Mouse (Mus musculus) hindbrain, embryonic 12.5 days (tissue): ENCODE data around the gene Map3k9. TPM values are rescaled to one million over a fixed set of nuclear protein-coding genes. Genes with fewer than 3 reads are reported as not detected.

Experiments used
- ATAC-seq: fragments of 200-750 bp; cut with Nextera tagmentation; 2 replicates; pipeline ENCODE4 v1.8.0; 2017; ENCODE audit warnings: moderate TSS enrichment; ENCODE audit not compliant: low FRiP score
- H3K27ac ChIP-seq: fragments of 300-500 bp; sonication (generic); 2 replicates; pipeline ENCODE4 v1.5.1; 2016; ENCODE audit warnings: mild to moderate bottlenecking
- H3K27me3 ChIP-seq: fragments of 300-500 bp; sonication (generic); 2 replicates; pipeline ENCODE4 v1.6.1; 2016; ENCODE audit warnings: mild to moderate bottlenecking
- H3K36me3 ChIP-seq: fragments of 300-500 bp; sonication (generic); 2 replicates; pipeline ENCODE4 v1.6.1; 2016; ENCODE audit warnings: mild to moderate bottlenecking
- H3K4me1 ChIP-seq: fragments of 300-500 bp; sonication (generic); 2 replicates; pipeline ENCODE4 v1.6.1; 2016
- H3K4me2 ChIP-seq: fragments of 300-500 bp; sonication (generic); replicated peaks from 2 replicates; pipeline ENCODE4 v1.6.1; 2016; ENCODE audit warnings: mild to moderate bottlenecking
- H3K4me3 ChIP-seq: fragments of 300-500 bp; sonication (generic); 2 replicates; pipeline ENCODE4 v1.5.1; 2016; ENCODE audit warnings: mild to moderate bottlenecking
- H3K9ac ChIP-seq: fragments of 300-500 bp; sonication (generic); 2 replicates; pipeline ENCODE4 v1.6.1; 2016; ENCODE audit warnings: mild to moderate bottlenecking, moderate library complexity
- H3K9me3 ChIP-seq: fragments of 300-500 bp; sonication (generic); replicated peaks from 2 replicates; pipeline ENCODE4 v1.6.1; 2016; ENCODE audit warnings: mild to moderate bottlenecking
- WGBS: fragments of 180-500 bp; shearing (Covaris S2); methylation state at CpG from one replicate; pipeline ENCODE4 v1.1.7; 2016; 5-methylcytosine and 5-hydroxymethylcytosine counted together
- polyA plus RNA-seq: library from polyadenylated mRNA; unstranded; fragments of >200 nt; fragmentation: Nextera tagmentation; extraction: Ambion mirVana; gene quantifications from 2 replicates; pipeline ENCODE4 v1.2.1, GENCODE M21; 2016

The Map3k9 gene
- polyA plus RNA-seq = 8.3 and 9.1 TPM in 2 replicates

DNA sequence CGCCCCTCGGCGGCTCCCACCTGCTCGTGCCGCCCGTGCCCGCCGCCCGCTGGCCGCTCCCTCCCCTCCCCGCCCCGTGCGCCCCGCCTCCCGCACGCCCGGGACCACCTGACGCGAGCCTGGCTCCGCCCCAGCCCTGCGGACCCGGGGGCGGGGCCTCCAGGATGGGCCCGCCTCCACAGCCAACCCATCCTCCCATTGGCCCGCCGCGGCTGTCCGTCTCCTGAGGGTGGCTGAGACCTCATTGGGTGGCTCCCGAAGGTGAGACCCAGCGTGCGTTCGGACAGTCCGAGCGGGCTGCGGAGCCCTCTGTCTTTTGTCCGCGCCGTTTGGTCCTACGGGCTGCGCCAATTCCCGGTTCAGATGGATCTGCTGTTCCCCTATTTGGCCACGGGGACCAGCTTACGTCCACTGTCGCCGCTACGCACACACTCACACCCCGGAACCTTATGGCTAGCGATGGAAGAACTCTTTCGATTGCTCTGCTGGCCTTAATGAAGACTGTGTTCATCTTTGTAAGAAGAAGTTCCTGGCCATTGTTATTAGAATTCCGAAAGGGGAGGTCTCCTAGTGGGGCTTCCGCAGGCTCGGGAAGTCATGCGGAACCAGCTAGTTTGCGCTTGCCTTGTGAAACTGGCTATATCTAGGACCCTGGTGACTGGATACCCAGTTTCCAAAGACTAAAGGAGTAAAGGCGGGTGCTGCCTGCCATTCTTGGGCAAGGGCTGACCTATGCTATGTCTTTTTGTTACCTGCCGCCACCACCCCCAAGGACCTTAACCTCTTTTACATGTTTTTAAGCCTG lies at the start of gene Map3k9:
Gene Map3k9 (minus strand): TSS at position 71 of the 805 bp plus-strand sequence.
- peak within 1 kb of the TSS; percentile 80 for H3K4me3 ChIP-seq
- peak within 1 kb of the TSS; percentile 85 for H3K27ac ChIP-seq
- peaks cover 28% of the 10 kb centered on the region for H3K27me3 ChIP-seq
- peak; percentile 97 for ATAC-seq
- peaks cover 20% of the 10 kb centered on the region for H3K4me1 ChIP-seq
- H3K9me3 ChIP-seq = no peaks in the 10 kb centered on the region
- WGBS = under 1% methylated on average over 36 of the region's 56 CpGs
- H3K4me2 ChIP-seq = peak within 1 kb of the TSS; percentile 74
- no peaks in the 10 kb centered on the region for H3K36me3 ChIP-seq
- peak within 1 kb of the TSS; percentile 85 for H3K9ac ChIP-seq

DNA sequence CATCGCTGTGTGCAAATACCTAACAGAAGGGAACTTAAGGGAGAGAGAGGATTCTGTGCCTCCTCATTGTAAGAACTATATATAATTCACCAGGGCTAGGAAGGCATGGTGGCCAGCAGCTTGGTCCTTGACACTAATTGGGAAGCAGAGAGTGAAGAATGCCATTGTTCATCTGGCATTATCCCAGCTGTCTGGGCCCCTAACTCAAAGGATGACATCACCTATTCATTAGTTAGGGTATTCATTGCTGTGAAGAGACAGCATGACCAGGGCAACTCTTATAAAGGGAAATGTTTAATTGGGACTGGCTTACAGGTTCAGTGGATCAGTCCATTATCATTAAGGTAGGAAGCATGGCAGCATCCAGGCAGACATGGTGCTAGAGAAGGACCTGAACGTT lies 47.4 kb upstream of the Map3k9 start:
- no peaks in the 10 kb centered on the region for H3K27me3 ChIP-seq
- no peak for ATAC-seq
- H3K4me2 ChIP-seq = no peak overlapping the region
- no peak overlapping the region for H3K4me3 ChIP-seq
- no peaks in the 10 kb centered on the region for H3K36me3 ChIP-seq
- H3K27ac ChIP-seq = no peak overlapping the region
- H3K9ac ChIP-seq = no peak overlapping the region
- no peaks in the 10 kb centered on the region for H3K9me3 ChIP-seq
- 73% methylated on average over 2 of the region's 2 CpGs for WGBS
- H3K4me1 ChIP-seq = no peaks in the 10 kb centered on the region

DNA sequence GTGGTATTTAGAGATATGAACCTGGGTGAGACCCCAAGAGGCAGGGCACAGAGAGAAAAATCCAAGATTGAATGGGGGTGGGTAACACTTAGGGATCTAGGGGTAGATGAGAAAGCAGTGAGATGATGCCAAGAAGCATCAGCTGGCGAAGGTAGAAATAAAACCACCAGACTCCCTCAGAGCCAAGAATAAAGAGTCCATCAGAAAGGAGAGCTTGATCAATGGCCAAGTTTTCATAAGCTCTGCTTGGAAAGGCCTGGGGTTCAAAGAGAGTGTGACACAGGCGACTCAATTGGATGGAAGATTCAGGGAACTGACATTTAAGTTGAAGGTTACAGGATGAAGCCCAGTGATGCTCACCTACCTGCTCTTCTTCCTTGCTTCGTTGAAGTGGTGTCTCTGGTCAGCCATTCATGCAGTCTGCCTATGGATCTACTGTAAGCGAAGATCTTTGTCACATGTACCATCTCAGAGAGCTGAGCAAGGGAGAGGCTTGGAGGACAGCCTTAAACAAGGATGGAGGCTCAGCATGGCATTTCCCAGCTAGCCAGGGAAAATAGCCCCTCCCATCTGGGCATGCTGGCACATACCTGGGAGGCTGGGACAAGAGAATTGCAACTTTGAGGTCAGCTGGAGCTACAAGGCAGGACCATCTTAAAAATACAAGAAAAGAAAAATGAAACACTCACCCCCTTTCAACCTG lies 42.0 kb upstream of the Map3k9 start:
- 91% methylated on average over 4 of the region's 4 CpGs for WGBS
- Histone ChIP-seq H3K9me3 (no peaks in the 10 kb centered on the region), H3K36me3 (no peaks in the 10 kb centered on the region), H3K27ac (no peak overlapping the region), H3K27me3 (no peaks in the 10 kb centered on the region), H3K4me2 (no peak overlapping the region), H3K4me1 (no peaks in the 10 kb centered on the region), H3K4me3 (no peak overlapping the region), H3K9ac (no peak overlapping the region)
- no peak for ATAC-seq

DNA sequence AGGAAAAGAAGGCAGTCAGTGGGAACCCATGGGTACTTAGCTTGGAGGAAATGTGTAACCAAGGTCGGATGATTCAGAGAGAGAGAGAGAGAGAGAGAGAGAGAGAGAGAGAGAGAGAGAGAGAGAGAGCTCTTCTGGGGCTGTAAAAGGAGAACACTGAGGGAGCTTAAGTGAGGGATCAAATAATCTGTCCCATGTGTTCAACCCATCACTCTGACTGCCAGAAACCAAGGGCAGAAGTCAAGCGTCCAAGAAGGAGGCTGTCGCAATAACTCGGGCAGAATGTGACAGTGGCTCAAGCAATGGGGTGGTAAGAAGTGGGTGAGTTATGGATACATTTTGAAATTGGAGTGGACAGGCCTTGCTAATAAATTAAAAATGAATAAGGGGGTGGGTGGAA lies 41.2 kb upstream of the Map3k9 start:
- Histone ChIP-seq H3K27ac (no peak overlapping the region), H3K27me3 (no peaks in the 10 kb centered on the region), H3K4me2 (no peak overlapping the region), H3K9me3 (no peaks in the 10 kb centered on the region), H3K4me1 (no peaks in the 10 kb centered on the region; the same call in 1 of the 2 replicates), H3K4me3 (no peak overlapping the region), H3K9ac (no peak overlapping the region), H3K36me3 (no peaks in the 10 kb centered on the region)
- no peak for ATAC-seq
- WGBS = 67% methylated on average over 4 of the region's 4 CpGs

- Histone ChIP-seq H3K36me3 (no peaks in the 10 kb centered on the region), H3K27me3 (no peaks in the 10 kb centered on the region), H3K4me3 (no peak overlapping the region), H3K9me3 (no peaks in the 10 kb centered on the region), H3K4me1 (peaks cover 4% of the 10 kb centered on the region), H3K9ac (no peak overlapping the region), H3K4me2 (no peak overlapping the region), H3K27ac (no peak overlapping the region)
- 89% methylated on average over 4 of the region's 4 CpGs for WGBS
- ATAC-seq = no peak
These were observed 39.7 kb upstream of the Map3k9 start for GRCm38 (mm10) chr12:81820700-81821099.

DNA sequence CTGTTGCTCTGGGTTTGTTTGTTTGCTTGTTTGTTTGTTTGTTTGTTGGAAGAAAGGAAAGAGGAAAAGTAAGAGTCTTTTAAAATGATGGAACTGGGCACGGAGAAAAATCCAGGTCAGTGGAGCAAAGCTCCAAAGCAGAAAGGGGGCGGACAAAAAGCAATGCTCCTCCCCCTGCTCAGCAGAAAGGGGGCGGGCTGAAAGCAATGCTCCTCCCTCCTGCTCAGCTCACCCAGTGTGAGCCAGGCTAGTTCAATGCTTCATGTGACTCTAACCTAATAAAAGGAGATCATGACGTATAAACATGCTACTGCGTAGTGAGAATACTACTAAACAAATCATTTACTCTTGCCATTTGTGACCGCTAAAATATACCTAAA lies 36.1 kb upstream of the Map3k9 start:
- Histone ChIP-seq H3K4me1 (peaks cover 4% of the 10 kb centered on the region), H3K27me3 (no peaks in the 10 kb centered on the region), H3K9me3 (no peaks in the 10 kb centered on the region), H3K27ac (peak overlapping the region; percentile 35; the same call in 1 of the 2 replicates), H3K4me2 (peak overlapping the region; percentile 41), H3K36me3 (no peaks in the 10 kb centered on the region), H3K4me3 (peak overlapping the region; percentile 16; the same call in 1 of the 2 replicates), H3K9ac (no peak overlapping the region)
- WGBS = 42% methylated on average over 6 of the region's 6 CpGs
- ATAC-seq = no peak

- peak; percentile 29; the same call in 1 of the 2 replicates for ATAC-seq
- peak overlapping the region; percentile 41 for H3K4me2 ChIP-seq
- H3K9me3 ChIP-seq = no peaks in the 10 kb centered on the region
- H3K27me3 ChIP-seq = no peaks in the 10 kb centered on the region
- no peaks in the 10 kb centered on the region for H3K36me3 ChIP-seq
- 13% methylated on average over 10 of the region's 10 CpGs for WGBS
- peak overlapping the region; percentile 16; the same call in 1 of the 2 replicates for H3K4me3 ChIP-seq
- no peak overlapping the region for H3K9ac ChIP-seq
- H3K4me1 ChIP-seq = peaks cover 4% of the 10 kb centered on the region
- H3K27ac ChIP-seq = peak overlapping the region; percentile 45; the same call in 1 of the 2 replicates
These were observed 35.6 kb upstream of the Map3k9 start for GRCm38 (mm10) chr12:81816330-81817125.

DNA sequence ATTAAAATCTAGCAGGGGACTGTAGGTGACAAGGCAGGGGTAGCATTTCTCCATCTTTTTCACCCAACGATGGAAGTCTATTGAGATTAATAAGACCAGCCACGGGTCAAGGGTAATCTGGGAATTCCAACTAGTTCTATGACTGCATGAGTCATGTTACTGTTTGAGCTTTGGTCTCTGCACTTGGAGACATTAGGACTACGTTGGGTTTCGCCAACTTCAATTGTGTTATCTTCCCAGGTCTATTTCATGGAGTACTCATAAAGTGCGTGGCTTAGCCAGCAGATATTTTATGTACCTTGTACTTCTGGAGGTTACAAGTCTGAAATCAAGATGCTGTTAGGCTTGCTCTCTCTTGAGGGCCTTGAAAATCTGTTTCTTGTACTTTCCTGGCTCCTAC lies 33.8 kb upstream of the Map3k9 start:
- Histone ChIP-seq H3K4me1 (peaks cover 10% of the 10 kb centered on the region), H3K9me3 (no peaks in the 10 kb centered on the region), H3K9ac (no peak overlapping the region), H3K27me3 (no peaks in the 10 kb centered on the region), H3K4me2 (no peak overlapping the region), H3K4me3 (no peak overlapping the region), H3K27ac (no peak overlapping the region), H3K36me3 (no peaks in the 10 kb centered on the region)
- 92% methylated on average over 5 of the region's 5 CpGs for WGBS
- no peak for ATAC-seq

DNA sequence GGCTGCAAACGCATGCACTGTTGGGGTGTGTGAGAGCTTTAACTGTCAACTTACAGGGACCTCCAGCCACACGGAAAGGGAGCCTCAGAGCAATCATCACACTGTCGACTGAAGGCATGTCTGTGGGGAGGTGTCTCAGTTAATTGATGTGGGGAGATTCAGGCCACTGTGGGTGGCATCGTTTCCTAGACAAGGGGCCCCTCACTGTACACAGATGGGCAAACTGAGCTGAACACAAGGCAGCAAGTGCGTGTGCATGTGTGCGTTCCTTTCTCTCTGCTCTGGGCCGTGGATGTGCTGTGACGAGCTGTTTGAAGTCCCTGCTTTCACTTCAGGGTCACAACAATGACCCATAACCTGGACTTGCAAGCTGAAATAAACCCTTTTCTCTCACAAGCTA lies 29.4 kb upstream of the Map3k9 start:
- Histone ChIP-seq H3K27ac (no peak overlapping the region), H3K9me3 (no peaks in the 10 kb centered on the region), H3K4me2 (no peak overlapping the region), H3K27me3 (peaks cover 7% of the 10 kb centered on the region), H3K36me3 (no peaks in the 10 kb centered on the region), H3K4me3 (no peak overlapping the region), H3K9ac (peak overlapping the region; percentile 38; the same call in 1 of the 2 replicates), H3K4me1 (peaks cover 23% of the 10 kb centered on the region)
- 29% methylated on average over 8 of the region's 8 CpGs for WGBS
- ATAC-seq = no peak

- Histone ChIP-seq H3K9ac (no peak overlapping the region), H3K27ac (no peak overlapping the region), H3K4me2 (no peak overlapping the region), H3K4me3 (no peak overlapping the region), H3K4me1 (peaks cover 23% of the 10 kb centered on the region), H3K9me3 (no peaks in the 10 kb centered on the region), H3K27me3 (peaks cover 10% of the 10 kb centered on the region), H3K36me3 (no peaks in the 10 kb centered on the region)
- 0 out of 2 replicates have a peak, but pooled peaks have one; percentile 39 for ATAC-seq
- WGBS = 43% methylated on average over 2 of the region's 2 CpGs
These were observed 27.6 kb upstream of the Map3k9 start for GRCm38 (mm10) chr12:81808596-81808995.

GRCm38 (mm10) chr12:81807953-81808352 lies 27.0 kb upstream of the Map3k9 start:
- H3K27ac ChIP-seq = no peak overlapping the region
- WGBS = 36% methylated on average over 11 of the region's 11 CpGs
- H3K9ac ChIP-seq = no peak overlapping the region
- H3K4me3 ChIP-seq = peak overlapping the region; percentile 19; the same call in 1 of the 2 replicates
- peaks cover 10% of the 10 kb centered on the region for H3K27me3 ChIP-seq
- H3K4me1 ChIP-seq = peaks cover 23% of the 10 kb centered on the region
- no peaks in the 10 kb centered on the region for H3K9me3 ChIP-seq
- peak overlapping the region; percentile 56 for H3K4me2 ChIP-seq
- H3K36me3 ChIP-seq = no peaks in the 10 kb centered on the region
- 0 out of 2 replicates have a peak, but pooled peaks have one; percentile 9 for ATAC-seq

DNA sequence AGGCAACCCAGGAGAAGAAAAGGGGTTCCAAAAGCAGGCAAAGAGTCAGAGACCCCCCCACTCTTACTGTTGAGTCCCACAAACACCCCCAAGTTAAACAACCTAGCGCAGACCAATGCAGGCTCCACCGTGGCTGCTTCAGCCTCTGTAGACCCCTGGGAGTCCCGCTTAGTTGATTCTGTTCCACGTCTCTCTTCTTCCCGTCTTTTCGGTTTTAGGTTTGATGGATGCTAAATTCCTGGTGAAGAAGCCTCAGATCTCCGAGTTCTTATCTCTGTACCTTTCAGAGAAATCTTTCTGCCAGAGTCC lies 26.5 kb upstream of the Map3k9 start:
- Histone ChIP-seq H3K4me3 (peak overlapping the region; percentile 19), H3K9me3 (no peaks in the 10 kb centered on the region), H3K9ac (0 out of 2 replicates have a peak overlapping the region, but pooled peaks have one; percentile 23), H3K27me3 (peaks cover 10% of the 10 kb centered on the region), H3K36me3 (no peaks in the 10 kb centered on the region), H3K27ac (peak overlapping the region; percentile 4; the same call in 1 of the 2 replicates), H3K4me2 (peak overlapping the region; percentile 56), H3K4me1 (peaks cover 23% of the 10 kb centered on the region)
- ATAC-seq = no peak
- 7% methylated on average over 7 of the region's 7 CpGs for WGBS
